Mouse (Mus musculus): ENCODE measurements at regions not wholly inside any gene's neighbourhood (a gene's known extent, or its start where the extent isn't known, plus 50 kb on each side); places are given as distances from the start of the nearest gene placed in this dataset.

GRCm38 (mm10) chr19:36273466-36273865 lies 74.6 kb upstream of the Pcgf5 start:
- Histone ChIP-seq H3K36me3 (no peaks in the 10 kb centered on the region), H3K9me3 (no peaks in the 10 kb centered on the region), H3K4me2 (no peak overlapping the region), H3K4me3 (no peak overlapping the region), H3K4me1 (no peaks in the 10 kb centered on the region), H3K27me3 (no peaks in the 10 kb centered on the region), H3K9ac (no peak overlapping the region), H3K27ac (no peak overlapping the region)
- no peak for ATAC-seq (ENCODE audit: borderline replicate concordance, extremely low read depth, low FRiP score, low TSS enrichment)
- 42% methylated on average over 3 of the region's 3 CpGs for WGBS

GRCm38 (mm10) chr19:36285465-36285864 lies 62.6 kb upstream of the Pcgf5 start:
- H3K36me3 ChIP-seq = no peaks in the 10 kb centered on the region
- H3K9ac ChIP-seq = no peak overlapping the region
- H3K27ac ChIP-seq = no peak overlapping the region
- 63% methylated on average over 4 of the region's 4 CpGs for WGBS
- no peaks in the 10 kb centered on the region for H3K27me3 ChIP-seq
- no peak overlapping the region for H3K4me2 ChIP-seq
- no peaks in the 10 kb centered on the region for H3K4me1 ChIP-seq
- H3K4me3 ChIP-seq = no peak overlapping the region
- H3K9me3 ChIP-seq = no peaks in the 10 kb centered on the region
- ATAC-seq (ENCODE audit: borderline replicate concordance, extremely low read depth, low FRiP score, low TSS enrichment) = no peak

- Histone ChIP-seq H3K4me1 (no peaks in the 10 kb centered on the region), H3K27ac (no peak overlapping the region), H3K4me3 (no peak overlapping the region), H3K4me2 (no peak overlapping the region), H3K9me3 (no peaks in the 10 kb centered on the region), H3K27me3 (no peaks in the 10 kb centered on the region), H3K9ac (no peak overlapping the region), H3K36me3 (no peaks in the 10 kb centered on the region)
- no peak for ATAC-seq (ENCODE audit: borderline replicate concordance, extremely low read depth, low FRiP score, low TSS enrichment)
- 12% methylated on average over 4 of the region's 4 CpGs for WGBS
Observed at GRCm38 (mm10) chr19:36290778-36291177, 57.3 kb upstream of the Pcgf5 start.

DNA sequence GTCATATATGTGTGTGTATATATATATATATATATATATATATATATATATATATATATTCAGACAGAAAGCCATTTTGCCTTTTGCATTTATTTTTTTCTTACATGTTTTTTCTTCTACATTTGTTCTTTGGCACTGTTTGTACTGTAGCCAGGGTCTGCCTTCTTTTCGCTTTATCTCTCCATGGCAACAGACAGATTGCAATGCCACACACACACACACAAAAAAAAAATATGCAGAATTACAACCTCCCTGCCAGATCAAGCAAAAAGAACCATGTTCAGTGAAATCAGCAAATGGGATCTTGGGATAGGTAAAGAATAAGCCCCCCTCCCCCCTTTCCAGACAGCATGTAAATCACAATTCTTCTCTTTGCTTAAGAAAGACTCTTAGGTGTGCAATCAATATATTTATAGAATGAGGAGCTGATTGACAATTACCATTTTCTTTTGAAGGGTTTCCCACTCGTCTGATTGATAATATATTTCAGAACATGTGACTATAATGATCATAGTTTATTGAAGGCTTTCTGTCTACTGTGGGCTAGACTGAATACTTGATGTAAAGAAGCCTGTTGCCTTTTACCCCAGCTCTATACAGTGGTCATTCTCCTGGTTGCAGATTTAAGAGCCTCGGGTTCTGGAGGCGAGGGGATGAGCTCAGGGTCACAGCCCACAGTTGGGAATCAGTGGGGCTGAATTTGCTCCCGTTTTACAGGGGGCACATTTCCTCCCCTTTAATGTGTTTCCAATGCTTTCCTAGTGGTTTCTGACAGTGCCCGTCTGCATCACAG lies 54.7 kb upstream of the Pcgf5 start:
- Histone ChIP-seq H3K27me3 (no peaks in the 10 kb centered on the region), H3K9ac (no peak overlapping the region), H3K36me3 (no peaks in the 10 kb centered on the region), H3K4me1 (no peaks in the 10 kb centered on the region), H3K4me2 (no peak overlapping the region), H3K4me3 (no peak overlapping the region), H3K9me3 (no peaks in the 10 kb centered on the region), H3K27ac (no peak overlapping the region)
- no peak for ATAC-seq (ENCODE audit: borderline replicate concordance, extremely low read depth, low FRiP score, low TSS enrichment)
- 62% methylated on average over 6 of the region's 6 CpGs for WGBS

All from lung, embryonic 15.5 days (tissue).